Mouse (Mus musculus) right cerebral cortex, postnatal 4 days (tissue): ENCODE data around the gene Gtpbp3.

ENCODE experiments used
- DNase-seq: peaks from one replicate; pipeline ENCODE4 v3.0.0-alpha.2; 2022

Gtpbp3 gene

GRCm38 (mm10) chr8:71487691-71488445, at the start of gene Gtpbp3:
Gene Gtpbp3, plus strand, starts transcription at chr8:71488103.
- peak; percentile 72 for DNase-seq

DNA sequence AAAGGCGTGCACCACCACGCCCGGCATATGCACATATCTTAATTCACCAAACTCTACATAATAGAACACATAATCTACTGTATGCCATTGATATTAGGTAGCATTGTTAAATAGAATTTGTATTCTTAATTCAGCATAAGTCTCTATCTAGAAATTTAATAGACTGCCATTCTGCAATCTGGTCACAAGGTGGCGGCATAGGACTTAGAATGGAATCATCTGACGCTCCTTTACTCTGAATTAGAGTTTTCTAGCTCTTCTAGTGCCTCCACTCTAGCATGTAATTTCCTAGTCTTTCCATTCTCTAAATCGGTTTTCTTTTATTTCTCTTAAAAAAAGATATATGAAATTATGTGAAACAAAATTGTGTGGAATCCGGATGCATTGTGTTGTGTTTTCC, 46.5 kb upstream of the Gtpbp3 start:
- no peak for DNase-seq

DNA sequence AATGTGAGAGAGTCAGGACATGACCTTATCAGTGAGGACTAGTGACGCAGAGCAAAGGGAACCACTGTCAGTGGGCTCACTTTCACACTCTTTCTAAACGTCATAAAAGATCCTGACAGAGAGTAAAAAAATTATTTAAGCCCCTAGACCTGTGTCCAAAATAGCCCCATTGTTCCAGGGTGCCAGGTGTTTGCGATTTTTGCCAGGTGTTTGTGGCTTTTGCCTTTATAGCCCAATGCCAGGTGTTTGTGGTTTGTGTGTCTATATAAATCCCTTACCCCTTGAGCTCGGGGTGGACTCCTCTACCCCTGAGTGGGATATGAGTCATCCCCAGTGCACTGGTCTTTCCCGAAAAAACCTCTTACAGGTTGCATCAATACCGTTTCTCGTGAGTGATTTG, 42.8 kb upstream of the Gtpbp3 start:
- no peak for DNase-seq

DNA sequence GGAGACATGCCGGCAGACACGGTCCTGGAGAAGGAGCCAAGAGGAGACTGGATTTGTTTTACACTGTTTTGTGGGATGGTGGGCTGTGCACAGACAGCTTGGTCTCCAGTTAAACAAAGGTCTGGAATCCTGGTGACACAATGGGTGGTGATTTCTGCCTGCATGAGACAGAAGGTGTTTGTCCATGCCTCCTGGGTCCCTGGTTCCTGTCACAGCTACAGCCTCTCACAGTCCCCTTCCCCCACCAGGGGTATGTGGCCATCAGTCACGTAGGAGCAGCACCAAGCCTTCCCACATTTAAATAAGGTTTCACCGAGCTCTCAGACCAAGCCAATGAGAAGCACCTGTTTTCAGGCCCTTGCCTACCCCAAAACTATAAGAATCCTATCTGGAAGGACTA, 36.6 kb upstream of the Gtpbp3 start:
- DNase-seq, result no peak

- no peak for DNase-seq
These were observed 36.1 kb upstream of the Gtpbp3 start for GRCm38 (mm10) chr8:71451777-71452176.

DNA sequence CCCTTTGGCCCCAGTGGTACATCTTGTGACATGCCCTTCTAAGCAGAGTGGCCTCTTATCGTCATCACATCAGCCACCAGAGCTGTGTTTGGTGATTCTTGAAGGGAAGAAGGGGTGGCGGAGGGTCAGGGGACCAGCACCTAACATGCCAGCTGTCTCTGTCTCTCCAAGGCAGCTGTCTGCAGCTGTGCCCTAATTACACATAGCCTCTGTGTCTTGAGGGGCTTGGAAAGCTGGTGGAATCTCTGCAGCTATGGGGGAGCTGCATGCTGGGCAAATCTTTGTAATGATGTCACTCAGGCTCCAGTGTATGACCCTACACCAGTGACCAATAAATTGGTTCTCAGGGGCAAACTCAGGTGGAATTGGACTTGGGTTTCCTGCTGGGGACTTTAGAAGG, 35.2 kb upstream of the Gtpbp3 start:
- no peak for DNase-seq

DNA sequence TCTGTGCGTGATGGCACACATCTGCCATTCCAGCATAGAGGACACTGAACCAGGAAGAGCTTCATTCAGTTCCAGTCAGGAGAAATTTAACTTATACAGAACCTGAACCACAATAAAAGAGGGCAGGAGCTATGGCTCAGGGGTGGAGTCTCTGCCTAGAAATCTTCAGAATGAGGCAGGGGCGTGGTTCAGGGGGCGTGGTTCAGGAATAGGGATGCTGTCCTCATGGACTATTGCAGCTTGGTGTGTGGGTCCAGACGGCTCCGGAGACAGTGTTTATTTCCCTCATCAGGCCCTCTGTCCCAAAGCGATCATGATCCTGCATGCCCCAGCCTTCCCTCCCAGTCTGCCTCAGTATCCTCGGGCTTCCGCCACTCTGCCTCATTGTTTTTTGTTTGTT, 33.2 kb upstream of the Gtpbp3 start:
- no peak for DNase-seq

DNA sequence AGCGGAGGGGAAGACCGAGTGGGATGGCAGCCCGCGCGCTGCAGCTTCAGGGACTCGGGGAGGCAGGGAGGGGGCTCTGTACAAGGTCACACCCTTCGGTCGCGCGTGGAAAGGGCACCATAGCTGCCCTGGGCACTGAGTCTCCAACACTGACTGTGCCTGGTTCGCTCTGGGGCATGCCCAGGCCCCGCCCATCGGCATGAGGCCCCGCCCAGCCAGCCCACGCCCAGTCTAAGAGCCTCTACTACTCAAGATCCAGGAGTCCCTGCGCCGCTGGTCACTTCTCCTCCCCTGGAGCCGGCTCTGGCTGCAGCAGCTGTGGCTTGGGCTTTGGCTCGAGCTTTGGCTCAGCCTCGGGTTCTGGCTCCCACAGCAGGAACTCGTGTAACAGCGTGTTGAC, 31.0 kb upstream of the Gtpbp3 start:
- no peak for DNase-seq

DNA sequence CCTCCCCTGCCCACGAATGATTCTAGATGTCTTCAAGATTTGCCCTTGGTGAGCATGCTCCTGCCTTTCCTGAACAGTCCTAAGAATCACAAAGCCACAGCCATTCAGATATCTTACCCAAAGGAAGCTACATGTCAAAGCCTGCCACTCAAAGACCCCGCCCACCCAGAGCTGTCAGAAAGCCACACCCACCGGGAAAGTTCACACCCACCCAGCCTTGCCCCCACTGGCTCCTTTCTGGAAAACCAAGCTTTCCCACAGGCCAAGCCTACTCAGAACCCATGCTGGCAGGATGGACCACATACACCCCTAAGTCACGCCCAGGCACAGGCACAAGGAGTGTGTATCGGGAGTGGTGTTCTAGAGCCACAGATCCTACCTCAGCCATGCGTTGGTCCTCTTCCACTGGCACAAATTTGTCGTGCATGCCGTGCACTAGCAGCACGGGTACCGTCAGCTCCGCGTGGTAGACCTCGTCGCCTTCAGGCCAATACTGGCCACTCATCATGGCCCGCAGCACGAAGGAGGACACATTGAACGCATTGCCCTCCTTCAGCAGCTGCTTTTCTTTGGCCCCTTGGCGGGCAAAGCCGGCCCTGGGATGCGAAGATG, 30.1 kb upstream of the Gtpbp3 start:
- DNase-seq, result no peak

DNA sequence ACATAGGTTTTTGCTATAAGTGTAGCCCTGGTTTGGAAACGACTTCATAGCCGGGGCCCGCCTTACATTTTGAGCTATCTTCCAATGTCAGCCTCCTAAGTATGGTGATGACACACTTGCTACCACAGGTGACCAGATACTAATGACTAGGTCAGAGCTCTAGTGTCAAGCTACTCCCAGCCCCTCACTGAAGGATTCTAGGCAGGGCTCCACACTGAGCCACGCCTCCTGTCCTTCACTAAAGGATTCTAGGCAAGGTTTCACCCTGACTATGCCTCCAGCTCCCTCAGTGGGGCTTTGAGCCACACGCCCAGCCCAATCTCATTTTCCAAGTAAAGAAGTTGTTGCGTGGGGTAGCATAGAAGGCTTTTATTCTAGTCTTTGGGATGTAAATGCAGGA, 27.2 kb upstream of the Gtpbp3 start:
- no peak for DNase-seq

DNA sequence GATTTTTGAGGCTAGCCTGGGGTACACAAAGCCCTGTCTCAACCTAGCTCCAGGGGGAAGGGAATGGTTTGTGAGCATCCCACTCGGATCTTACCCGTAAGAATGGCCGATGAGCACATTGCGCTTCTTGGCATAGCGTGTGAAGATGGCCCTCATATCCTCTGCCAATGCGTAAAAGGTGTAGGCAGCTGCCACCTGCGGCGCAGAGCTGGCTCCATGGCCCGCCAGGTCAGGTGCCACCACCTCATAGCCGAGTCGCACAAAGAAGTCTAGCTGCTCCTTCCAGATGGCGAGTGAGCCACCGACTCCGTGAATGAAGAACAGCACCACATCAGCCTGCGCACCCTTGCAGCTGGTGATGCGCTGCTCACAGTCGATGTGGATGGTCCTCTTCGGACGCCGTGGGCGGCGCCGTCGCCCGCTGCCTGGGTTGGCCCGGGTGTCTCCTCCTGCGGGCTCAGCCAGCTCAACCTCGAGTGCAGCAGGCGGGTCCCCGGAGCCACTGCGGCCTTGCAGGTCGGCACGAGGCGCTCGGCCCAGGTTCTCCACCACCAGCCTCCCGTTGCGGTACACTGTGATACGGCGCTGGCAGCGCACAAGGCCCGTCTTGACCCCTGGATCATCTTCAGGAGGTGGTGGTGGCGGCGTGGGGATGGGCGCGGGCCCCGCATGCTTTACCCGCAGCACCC, 26.6 kb upstream of the Gtpbp3 start:
- DNase-seq, result no peak

GRCm38 (mm10) chr8:71462191-71462590, 25.7 kb upstream of the Gtpbp3 start:
- no peak for DNase-seq

DNA sequence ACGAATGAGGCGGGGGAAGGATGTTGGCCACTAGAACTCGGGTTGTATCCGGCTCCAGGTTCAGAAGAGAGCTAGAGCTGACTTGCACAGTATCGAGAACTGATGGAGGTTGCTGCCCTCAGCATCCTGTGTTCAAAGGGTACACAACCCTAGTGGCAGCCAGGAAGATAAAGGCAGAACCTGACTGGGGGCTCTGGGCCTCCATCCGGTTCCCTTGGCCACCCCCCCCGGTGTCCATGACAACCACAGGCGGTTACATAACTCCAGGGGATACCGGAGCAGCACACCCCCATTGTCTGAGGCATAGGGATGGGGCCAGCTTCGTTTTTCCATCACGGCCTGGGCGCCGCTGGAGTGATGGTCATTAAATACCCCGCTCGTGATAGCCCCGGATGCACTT, 25.1 kb upstream of the Gtpbp3 start:
- no peak for DNase-seq

- DNase-seq, result peak; percentile 97
These were observed 24.5 kb upstream of the Gtpbp3 start, which contains the start of gene Abhd8 for GRCm38 (mm10) chr8:71463188-71464033. Gene Abhd8, minus strand, starts transcription at chr8:71463655.

- DNase-seq, result peak; percentile 95
These were observed 23.1 kb upstream of the Gtpbp3 start, which contains the start of gene Mrpl34 for GRCm38 (mm10) chr8:71464513-71465500. Gene Mrpl34, plus strand, starts transcription at chr8:71464959.

DNA sequence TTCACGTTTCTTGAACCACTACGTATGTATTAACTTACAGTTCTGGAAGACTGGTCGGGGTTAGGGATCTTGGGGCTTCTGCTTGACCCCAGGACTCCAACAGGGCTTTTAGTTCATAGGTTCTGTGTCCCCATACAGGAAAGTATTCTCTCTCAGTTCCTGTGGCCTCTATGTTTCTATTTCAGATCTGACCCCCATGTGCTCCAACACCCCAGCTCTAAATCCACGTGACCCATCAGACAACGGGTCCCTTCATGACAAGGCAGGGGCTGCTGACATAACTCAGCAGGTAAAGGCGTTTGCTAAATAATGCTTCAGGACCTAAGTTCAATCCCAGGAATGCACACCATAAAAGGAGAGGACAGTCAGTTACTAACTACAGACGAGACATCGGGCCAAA, 22.2 kb upstream of the Gtpbp3 start:
- DNase-seq, result no peak

DNA sequence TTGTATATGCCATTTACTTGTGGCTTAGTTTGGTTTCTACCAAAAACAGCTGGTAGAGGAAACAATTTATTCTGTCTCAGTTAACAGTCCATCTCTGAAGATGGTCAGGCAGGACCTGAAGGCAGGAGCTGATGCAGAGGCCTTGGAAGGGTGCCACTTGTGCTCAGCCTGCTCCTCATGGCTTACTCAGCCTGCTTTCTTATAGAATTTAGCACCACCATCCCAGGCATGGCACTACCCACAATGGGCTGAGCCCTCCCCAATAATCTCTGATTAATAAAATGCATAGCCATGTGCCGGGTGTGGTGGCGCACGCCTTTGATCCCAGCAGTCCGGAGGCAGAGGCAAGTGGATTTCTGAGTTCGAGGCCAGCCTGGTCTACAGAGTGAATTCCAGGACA, 21.7 kb upstream of the Gtpbp3 start:
- no peak for DNase-seq

GRCm38 (mm10) chr8:71467201-71467600, 20.7 kb upstream of the Gtpbp3 start:
- no peak for DNase-seq

DNA sequence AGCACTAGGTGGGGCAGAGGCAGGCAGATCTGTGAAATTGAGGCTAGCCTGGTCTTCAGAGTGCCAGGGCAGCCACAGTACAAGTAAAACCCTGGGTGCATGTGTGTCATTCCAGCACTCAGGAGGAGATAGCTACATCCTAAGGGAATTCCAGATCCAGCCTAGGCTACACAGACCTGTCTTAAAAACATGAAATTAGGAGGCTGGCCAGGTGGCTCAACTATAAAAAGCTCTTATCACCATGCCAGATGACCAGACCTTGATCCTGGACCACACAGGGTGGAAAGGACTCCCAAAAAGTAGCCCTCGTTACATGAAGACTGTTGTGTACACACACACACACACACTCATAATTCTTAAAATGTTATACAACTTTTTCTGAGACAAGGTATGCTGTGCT, 19.9 kb upstream of the Gtpbp3 start:
- DNase-seq, result no peak

DNA sequence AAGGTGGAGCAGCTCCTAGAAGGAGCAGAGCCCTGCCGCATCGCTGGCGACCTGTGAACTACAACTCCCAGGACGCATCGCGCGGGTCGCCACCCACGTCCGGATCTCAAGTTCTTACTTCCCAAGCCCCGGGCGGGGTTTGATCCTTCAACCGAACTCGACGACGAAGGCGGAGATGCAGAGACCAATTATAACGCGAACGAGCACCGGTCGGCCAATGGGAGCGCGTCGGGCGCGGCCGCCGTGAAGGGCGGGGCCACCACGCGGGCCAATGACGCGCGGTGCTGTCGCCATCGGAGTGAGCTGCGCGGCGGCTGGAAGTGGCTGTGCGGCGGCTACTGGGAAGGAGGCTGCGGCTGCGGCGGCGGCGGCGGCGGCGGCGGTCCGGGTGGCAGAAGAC, 19.0 kb upstream of the Gtpbp3 start, which contains the start of gene Dda1:
Dda1 (plus strand) TSS at position 284 of the 400 bp plus-strand sequence.
- peak; percentile 95 for DNase-seq

- peak; percentile 72 for DNase-seq
These were observed 18.5 kb upstream of the Gtpbp3 start for GRCm38 (mm10) chr8:71469411-71469810.
